Mouse (Mus musculus) spleen, postnatal 14 days (tissue): Measurements from ENCODE around the gene Gm3285.

Experiments used
- DNase-seq, 2 experiments: peaks; one replicate each; pipeline ENCODE4 v3.0.0; 2021 to 2022; ENCODE audit warnings: low spot score in 2 of 2

Gm3285 gene

DNA sequence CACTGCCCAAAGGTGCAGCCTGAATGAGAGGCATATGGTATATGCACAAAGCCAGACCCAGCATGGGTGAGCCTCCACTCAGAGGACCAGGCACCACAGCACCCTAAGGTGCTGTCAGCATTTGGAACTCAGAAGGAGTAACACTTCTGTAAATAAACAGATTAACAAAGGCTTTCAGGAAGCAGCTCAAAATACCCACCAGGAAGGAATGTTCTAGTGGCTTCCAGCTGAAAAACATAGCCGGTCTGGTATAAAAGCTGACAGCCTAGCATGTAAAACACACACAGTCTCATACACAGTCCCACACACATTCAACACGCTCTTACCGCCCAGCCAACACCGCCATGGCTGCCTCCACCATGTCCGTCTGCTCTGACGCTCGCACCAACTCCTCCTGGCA lies at the start of gene Gm3285:
Gm3285 (plus strand) TSS at position 301 of the 400 bp plus-strand sequence.
- DNase-seq = no peak

DNA sequence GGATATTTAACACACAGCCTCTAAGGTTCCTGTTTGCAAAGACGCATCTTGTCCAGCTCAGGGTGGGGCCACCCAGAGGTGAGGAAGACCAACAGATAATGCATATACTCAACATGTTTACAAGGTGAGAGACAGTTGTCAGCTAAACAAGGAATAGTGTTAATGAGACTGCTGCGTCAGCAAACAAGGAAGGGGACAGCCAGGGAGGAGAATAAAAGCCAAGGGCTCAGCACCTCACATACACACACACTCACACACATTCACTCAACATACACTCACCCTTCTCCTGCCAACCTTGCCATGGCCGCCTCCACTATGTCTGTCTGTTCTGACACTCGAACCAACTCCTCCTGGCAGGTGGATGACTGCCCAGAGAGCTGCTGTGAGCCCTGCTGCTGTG lies 47.4 kb upstream of the Gm3285 start, which contains the start of gene Gm2696:
Gm2696 (plus strand) TSS at position 301 of the 400 bp plus-strand sequence.
- DNase-seq = no peak

DNA sequence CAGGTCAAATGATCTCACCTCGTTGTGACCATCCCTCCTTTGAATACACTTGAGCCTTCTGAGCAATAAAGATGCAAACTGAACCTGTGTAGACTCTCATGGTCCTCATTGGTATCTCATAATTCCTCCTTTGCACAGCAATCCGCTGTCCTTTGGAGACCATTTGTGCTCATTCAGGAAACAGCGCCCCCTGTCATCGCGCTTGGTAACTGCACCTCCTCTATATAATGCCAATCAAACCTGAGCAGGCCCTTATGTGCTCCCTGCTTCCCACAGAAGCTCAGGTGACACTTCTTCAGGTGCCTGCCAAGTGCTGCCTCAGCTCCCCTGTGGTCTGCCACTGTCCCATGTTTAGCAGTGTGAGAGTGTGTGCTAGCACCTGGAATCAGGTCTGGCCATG lies 46.3 kb upstream of the Gm3285 start:
- peak in 1 of 2 experiments; percentile 9 for DNase-seq

DNA sequence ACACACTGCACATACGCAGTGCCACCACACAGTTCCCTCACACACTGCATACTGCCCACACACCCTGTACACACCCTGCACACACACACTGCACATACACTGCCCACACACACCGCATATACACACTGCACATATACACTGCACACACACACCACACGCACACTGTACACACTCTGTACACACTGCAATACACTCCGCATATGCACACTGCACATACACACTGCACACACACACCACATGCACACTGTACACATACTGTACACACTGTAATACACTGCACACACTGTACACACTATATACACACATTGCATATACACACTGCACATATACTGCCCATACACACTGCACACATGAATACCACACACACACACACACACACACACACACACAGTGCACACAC lies 43.3 kb upstream of the Gm3285 start:
- no peak for DNase-seq

DNA sequence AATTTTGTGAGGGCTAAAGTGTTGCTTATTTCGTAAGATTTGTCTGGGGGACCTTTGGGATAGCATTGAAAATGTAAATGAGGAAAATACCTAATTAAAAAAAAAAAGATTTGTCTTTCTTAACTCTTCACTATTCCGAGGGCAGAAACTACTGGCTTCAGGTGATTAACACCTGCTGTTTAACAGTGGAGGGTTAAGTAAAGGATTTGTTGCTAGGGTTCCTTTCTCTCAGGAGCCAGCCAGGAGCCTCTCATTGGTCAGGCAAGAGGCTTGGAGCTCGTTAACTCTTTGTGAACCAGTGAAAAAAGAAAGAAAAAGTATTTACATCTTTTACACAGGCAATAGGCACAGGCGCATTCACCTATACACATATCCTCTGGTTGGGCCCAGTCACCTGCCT lies 42.6 kb upstream of the Gm3285 start:
- DNase-seq = no peak

DNA sequence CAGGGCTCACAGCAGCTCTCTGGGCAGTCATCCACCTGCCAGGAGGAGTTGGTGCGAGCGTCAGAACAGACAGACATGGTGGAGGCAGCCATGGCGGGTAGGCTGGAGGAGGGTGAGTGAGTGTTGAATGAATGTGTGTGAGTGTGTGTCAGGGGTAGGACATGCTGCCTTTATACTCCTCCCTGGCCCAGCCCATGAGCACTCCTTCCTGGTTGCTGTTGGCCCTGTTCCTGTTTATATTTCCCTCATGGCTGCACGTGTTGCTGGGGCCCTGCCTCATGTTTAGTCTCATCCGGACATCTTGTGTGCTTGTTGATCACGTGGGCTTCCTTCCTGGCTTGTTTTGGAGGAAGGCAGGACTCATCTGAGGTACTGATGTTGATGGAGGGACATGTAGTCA lies 34.8 kb upstream of the Gm3285 start, which contains the start of gene Krtap10-4:
Krtap10-4 (minus strand) TSS at position 145 of the 400 bp plus-strand sequence.
- DNase-seq = no peak

DNA sequence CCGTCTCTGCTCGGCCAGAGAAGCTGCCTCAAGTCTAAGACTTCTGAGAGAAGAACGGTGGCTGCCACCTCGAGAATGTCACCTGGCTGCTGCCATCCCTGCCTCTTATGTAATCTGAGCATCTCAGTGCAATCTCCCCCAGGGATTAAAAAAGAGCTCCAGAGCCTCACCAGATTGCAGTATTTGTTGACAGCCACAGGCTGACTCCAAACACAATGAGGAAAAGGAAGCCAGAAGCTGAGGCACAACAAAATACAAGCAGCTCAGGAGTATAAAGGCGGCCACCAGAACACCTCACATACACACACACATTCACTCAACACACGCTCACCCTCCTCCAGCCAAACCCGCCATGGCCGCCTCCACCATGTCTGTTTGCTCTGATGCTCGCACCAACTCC lies 26.1 kb upstream of the Gm3285 start, which contains the start of gene Krtap10-10:
Krtap10-10 (plus strand) TSS at position 301 of the 400 bp plus-strand sequence.
- DNase-seq = no peak

DNA sequence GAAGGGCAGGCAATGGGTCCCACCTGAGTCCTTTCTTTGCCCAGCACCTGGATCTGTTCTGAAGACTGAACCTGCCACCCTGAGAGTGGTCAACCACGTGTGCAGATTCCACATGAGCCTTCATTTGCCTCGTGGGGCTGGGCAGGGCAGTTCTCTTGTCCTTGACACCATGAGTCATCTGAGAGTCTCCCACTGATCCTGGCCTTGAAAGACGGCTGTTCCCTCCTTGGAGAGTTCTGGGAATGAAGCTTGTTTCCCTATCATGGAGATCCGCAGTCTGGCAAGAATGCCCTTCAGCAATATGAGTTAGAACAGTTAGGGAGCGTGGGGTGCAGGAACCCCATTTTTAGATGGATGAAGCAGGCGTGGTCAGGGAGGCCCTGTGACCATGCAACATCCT lies 22.8 kb upstream of the Gm3285 start:
- no peak for DNase-seq

DNA sequence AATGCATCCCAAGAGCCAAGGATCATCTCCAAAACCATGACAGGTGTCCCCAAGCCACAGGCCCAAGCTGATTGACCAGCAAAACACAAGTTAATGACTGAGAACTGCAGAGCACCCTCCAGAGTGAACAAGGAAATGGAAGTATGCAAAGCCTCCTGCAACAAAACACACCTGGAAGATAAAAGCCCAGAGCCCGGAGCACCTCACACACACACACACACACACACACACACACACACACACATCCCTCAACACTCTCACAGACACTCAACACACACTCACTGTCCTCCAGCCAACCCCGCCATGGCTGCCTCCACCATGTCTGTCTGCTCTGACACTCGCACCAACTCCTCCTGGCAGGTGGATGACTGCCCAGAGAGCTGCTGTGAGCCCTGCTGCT lies 15.3 kb upstream of the Gm3285 start, which contains the start of gene Gm36176:
Gm36176 (plus strand) TSS at position 301 of the 400 bp plus-strand sequence.
- no peak for DNase-seq

DNA sequence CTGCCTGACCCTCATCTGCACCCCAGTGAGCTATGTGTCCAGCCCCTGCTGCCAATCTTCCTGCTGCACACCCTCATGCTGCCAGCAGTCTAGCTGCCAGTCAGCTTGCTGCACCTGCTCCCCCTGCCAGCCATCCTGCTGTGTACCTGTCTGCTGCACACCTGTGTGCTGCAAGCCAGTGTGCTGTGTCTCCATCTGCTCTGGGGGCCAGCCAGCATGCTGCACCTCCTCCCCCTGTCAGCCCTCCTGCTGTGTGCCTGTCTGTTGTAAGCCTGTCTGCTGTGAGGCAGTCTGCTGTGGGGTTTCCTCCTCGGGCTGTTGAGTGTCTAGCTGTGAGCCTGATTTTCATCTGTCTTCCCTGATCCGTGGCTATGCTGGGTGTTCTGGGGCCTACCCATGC lies 14.8 kb upstream of the Gm3285 start:
- DNase-seq = no peak

DNA sequence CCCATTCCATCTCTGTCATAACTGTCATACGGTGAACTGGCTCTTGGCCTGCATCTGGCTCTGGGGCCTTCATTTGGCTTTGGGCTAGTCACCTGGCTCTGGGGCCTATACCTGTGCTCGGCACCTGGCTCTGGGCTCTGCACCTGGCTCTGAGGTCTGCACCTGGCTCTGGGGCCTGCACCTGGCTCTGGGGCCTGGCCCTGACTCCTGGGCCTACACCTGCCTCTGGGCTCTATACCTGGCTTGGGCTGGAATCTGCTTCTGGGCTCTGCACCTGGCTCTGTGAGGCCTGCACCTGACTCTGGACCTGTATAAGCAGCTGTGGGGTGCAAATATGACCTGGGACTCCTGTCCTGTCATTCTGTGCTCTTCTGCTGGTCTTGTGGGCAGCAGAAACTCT lies 14.2 kb upstream of the Gm3285 start:
- DNase-seq = no peak

DNA sequence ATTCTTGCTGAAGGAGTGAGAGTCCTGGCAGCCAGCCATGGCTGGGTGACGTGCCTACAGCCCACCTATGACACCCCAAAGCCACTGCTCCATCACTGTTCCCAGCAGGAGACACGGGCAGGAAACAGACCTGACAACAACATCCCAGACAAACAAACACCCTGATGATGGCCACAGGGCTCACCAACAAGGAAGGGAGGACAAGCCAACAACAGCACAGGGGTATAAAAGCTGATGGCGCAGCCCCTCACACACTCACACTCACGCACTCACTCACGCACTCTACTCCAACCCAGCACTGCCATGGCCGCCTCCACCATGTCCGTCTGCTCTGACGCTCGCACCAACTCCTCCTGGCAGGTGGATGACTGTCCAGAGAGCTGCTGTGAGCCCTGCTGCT lies 9.2 kb upstream of the Gm3285 start, which contains the start of gene Gm10318:
Gm10318 (plus strand) TSS at position 301 of the 400 bp plus-strand sequence.
- DNase-seq = no peak

DNA sequence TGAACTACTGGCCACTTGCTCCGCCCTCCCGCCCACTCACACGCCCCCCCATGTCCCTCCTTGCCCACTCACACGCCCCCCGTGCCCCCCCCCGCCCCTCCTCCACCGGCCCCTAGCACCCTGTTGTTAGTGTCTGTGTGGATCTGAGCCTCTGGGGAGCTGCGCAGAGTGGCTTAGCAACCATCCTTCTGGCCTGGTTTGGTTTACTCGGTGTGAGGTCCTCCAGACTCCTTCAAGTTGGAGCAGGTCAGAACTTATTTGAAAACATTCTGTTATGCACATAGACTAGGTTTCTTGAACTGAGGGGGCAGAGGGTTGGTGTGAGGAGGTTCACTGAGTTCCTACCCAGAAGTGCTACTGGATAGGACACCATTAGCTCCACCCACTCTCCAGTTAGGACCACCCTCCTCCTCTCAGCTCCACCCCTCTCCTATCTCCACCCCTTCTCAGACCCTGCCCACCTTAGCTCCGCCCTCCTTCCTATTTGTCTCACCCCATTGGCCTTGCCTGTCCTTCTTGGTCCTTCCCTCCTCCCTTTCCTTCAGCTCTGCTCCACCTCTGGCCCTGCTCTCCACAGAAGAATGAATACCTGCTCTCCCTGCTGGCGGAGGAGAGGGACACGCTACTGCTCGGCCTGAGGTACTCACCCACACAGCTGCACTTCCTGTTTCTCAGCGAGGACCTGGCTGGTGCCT lies 2.4 kb downstream of the Gm3285 start:
- peak in 1 of 2 experiments; percentile 10 for DNase-seq

DNA sequence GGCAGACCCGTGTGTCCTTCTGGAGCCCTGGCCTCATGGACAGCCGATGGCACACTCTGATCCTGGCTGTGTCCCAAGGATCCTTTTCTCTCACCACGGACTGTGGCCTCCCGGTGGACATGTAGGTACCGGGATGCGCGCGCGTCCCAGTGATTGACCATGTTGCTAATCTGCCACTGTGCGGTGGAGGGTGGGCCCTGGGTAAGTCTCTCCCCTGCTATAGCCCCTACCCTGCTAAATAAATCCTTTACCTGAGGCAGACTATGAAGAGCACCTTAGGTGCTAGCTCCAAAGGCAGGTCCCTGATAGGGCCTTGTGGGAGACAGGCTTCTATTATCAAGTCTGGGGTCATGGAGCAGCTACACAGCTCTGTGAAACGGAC lies 3.0 kb downstream of the Gm3285 start:
- no peak for DNase-seq

DNA sequence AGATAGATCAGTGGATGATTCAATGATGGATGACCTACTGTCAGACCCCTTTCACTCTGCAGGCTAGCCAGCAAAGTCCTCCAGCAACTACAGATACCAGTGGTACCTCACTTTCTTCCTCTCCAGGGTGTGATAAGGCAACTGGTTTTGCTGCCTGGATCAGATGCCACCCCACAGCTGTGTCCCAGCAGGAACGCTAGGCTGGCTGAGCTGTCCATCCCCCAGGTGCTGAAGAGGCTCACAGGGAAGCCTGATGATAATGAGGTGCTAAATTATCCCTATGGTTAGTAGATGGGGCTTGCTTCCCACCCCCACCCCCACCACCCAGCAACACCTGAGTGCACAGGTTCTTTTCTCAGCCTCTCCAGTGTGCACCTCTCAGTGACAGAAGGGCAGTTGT lies 5.8 kb downstream of the Gm3285 start:
- no peak for DNase-seq

DNA sequence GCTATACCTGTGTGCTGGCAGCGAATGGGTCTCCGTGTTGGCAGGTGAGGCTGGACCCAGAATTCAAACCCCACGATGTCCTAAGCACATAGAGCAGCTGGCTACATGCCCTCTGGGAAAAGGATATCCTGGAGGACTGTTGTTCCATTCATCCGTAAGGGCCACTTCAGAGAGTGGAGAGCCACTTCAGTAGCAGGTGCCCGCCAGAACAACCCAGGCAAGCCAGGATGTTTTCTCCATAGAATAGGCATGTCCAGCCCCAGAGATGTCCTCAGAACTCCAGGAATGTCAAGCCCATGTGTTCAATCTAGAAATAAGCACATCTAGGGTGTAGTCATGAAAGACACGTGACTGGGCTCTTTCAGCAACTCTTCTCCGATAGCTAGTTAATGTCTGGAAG lies 7.9 kb downstream of the Gm3285 start:
- no peak for DNase-seq

DNA sequence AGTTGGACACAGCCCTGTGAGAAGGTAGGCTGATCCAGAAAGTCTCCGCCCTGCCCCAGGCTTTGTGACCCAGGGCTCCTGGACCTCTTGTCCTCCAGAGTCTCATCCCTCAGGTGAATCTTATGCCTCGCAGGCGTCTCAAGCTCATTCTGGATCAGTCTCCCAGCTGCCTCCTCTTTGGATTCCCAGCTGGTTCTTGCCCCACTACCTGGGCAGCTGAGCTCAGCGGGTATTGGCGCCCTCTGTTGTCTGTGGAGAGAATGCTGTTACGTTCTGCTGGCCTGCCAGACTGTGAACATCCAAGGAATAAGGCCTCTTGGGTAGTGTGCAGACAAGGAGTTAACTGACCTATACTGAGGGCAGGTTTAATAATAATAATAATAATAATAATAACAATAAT lies 17.2 kb downstream of the Gm3285 start:
- DNase-seq = no peak

DNA sequence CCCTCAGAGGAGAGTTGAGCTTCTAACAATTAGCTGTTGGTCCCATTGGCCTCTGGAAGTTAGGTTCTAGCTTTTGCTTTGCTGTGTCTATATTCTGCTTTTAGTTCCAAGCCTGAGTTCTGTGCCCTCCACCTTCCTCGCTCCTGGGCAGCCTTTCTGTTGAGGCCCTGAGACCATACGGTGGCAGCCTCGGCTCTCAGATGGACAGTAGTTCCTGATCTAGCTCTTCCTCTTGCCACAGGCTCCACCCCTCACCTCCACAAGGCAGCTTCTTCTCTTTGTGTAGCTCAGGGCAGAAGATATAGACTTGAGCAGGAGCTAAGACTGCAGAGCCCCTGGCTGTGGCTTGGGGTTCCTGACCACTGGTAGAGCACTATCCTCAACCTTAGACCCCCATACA lies 18.5 kb downstream of the Gm3285 start:
- DNase-seq = no peak

DNA sequence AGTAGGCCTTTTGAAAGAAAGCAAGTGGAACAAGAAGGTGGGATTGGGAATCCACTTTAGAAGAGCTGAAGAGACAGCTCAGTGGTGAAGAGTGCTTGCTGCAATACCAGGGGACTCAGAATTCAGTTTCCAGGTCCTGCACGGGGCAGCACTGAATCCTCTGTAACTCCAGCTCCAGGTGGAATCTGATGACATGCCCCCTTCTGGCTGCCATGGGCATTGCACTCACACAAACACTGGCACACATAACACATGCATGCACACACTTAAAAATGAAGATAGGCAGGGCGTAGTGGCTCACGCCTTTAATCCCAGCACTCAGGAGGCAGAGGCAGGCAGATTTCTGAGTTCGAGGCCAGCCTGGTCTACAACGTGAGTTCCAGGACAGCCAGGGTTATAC lies 20.8 kb downstream of the Gm3285 start:
- no peak for DNase-seq

DNA sequence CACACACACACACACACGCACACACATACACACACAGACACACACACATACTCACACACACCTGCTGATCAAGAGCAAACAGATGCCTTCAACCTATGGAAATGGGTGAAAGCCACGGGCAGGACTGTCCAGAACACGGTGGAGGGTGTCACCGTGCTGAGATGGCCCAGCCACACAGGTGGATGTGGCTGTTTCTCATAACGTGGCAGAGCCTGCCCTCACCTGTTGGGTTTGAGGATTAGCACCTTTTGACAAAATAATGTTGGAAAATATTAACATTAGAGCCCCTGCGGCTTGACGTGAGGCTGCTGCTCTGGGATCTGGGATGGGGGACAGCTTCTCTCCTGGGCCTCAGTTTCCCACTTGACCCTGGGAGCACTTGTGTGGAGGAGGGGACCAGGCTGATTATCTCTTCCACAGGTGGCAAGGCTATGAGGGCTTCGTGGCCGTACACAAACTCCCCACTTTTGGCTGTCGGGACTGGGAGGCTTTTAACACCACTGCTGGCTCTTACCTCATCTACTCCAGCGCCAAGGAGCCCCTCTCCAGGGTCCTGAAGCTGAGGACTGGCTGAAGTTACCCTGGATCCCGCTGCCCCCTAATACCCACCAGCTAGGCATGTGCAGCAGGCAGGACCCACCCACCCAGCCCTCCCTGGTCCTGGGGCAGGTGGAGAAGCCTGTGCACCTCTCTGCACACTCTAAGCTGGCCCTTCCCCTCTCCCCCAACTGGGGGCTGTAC lies 24.4 kb downstream of the Gm3285 start:
- no peak for DNase-seq

DNA sequence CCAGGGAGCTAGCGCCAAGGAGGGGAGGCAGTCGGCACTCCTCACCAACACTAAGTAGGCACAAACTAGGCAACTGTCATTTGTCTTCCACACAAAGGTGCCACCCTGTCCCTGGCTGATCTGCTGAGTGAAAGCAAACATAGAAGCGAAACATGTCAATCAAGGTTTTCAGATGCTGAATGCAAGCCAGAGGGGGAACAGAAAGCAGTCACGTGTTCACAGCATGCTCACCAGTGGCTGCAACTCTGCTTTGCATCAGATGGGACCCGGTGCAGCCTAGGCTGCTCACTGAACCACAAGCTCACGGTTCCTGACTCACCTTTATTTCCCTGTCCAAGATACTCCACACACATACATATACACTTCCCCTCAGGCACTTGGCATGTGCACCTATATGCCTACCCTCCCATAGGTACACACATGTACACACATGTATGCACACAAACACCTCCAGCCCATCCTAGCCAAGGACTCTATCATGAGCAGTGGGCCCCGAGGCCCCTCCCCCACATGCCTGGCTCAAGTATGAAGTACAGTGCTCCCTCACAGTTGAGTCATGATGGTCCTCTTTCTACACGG lies 29.3 kb downstream of the Gm3285 start:
- no peak for DNase-seq

DNA sequence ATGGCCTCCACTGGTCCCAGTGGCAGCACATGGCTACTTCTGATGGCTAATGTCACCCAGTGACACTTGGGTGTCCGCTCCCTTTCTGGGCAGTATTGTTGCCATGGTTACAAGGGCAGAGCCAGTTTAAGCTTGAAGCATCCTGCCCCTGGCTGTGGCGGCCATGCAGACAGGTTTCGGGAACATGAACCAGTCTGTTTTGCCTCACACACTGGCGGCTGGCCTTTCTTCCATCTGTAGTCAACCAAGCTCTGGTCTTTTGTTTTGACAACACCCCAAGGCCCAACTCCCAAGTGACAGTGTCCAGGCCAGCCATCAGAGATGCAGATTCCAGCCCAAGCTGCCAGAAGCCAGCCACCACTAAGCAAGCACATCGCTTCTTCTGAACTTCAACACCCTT lies 33.8 kb downstream of the Gm3285 start:
- no peak for DNase-seq

DNA sequence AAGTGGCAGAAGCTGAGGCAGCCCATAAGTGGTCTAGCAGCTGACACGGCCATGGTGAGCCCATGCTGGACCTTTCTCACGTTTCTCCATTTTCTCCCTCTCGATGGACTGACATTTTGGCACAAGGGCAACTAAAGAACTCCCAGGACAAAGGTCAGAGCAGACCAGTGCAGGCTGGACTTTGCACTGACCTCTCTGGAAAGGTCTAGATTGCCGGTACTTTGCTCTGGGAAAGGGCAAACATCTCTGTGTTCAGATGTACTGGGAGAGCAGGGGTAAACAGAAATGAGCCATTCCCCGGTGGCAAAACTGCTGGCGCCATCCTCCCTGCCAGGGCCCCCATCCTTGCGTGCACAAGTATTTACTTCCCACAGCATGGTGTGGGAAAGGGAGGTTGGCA lies 38.4 kb downstream of the Gm3285 start:
- DNase-seq = no peak
